Mouse (Mus musculus) G1E (cell line): ENCODE measurements around the gene Adad2. TPM values are rescaled to one million over a fixed set of nuclear protein-coding genes. Genes with fewer than 3 reads are reported as not detected.

Experiments used
- ATAC-seq: 2 replicates; pipeline ENCODE4 v1.8.0; 2016; ENCODE audit warnings: mild to moderate bottlenecking; ENCODE audit not compliant: insufficient number of reproducible peaks, poor library complexity, low FRiP score, severe bottlenecking; ENCODE audit errors: extremely low read depth
- DNase-seq: peaks from one replicate; pipeline ENCODE4 v3.0.0; 2012; ENCODE audit warnings: low spot score
- H3K27me3 ChIP-seq: 2 replicates; pipeline ENCODE4 v1.6.1; 2012; ENCODE audit warnings: mild to moderate bottlenecking, low read length, inconsistent platforms; ENCODE audit not compliant: insufficient read depth
- H3K36me3 ChIP-seq: replicated peaks from 2 replicates; pipeline ENCODE3; 2012; ENCODE audit warnings: mild to moderate bottlenecking, inconsistent platforms
- H3K4me1 ChIP-seq: 2 replicates; pipeline ENCODE4 v1.6.1; 2012; ENCODE audit warnings: low read depth, low read length, inconsistent platforms, mixed read lengths; ENCODE audit not compliant: insufficient read depth
- H3K4me3 ChIP-seq: 2 replicates; pipeline ENCODE4 v1.5.1; 2012; ENCODE audit warnings: low read depth, mild to moderate bottlenecking, inconsistent platforms, low read length, moderate library complexity, mixed read lengths
- H3K9me3 ChIP-seq: replicated peaks from 2 replicates; pipeline ENCODE4 v1.6.1; 2012; ENCODE audit warnings: inconsistent platforms
- CTCF ChIP-seq: IDR thresholded peaks from 2 replicates; pipeline ENCODE4 v1.5.1; 2012; ENCODE audit warnings: low read depth, low read length, inconsistent platforms, mixed read lengths
- GATA1 ChIP-seq: IDR thresholded peaks from 2 replicates; pipeline ENCODE4 v1.6.1; 2012; ENCODE audit warnings: borderline replicate concordance, low read length, inconsistent platforms, mixed read lengths
- GATA2 ChIP-seq: IDR thresholded peaks from 2 replicates; pipeline ENCODE4 v1.6.1; 2012; ENCODE audit warnings: low read depth, low read length, inconsistent platforms, borderline replicate concordance
- POLR2AphosphoS5 ChIP-seq: IDR thresholded peaks from 2 replicates; pipeline ENCODE4 v1.6.1; 2012; ENCODE audit warnings: low read depth, low read length, inconsistent platforms; ENCODE audit not compliant: insufficient replicate concordance
- TAL1 ChIP-seq: conservative IDR thresholded peaks from 2 replicates; pipeline ENCODE4 v1.6.1; 2012; ENCODE audit warnings: low read depth, low read length, inconsistent platforms, mixed read lengths
- polyA plus RNA-seq: library from polyadenylated mRNA; stranded (reverse); fragments of >175 nt; gene quantifications from 2 replicates; pipeline ENCODE4 v1.2.3, GENCODE M21; 2012
- total RNA-seq, 2 experiments: library from RNA; stranded (forward) in 1 of 2; stranded (reverse) in 1 of 2; fragments of 200-1000 nt in 1 of 2; fragments of >200 nt in 1 of 2; fragmentation: Nextera tagmentation in 1 of 2; gene quantifications; 2 replicates each; pipeline ENCODE4 v1.2.3; 2014 to 2017

Gene Adad2
- total and polyA plus RNA-seq, 3 experiments, result not detected

DNA sequence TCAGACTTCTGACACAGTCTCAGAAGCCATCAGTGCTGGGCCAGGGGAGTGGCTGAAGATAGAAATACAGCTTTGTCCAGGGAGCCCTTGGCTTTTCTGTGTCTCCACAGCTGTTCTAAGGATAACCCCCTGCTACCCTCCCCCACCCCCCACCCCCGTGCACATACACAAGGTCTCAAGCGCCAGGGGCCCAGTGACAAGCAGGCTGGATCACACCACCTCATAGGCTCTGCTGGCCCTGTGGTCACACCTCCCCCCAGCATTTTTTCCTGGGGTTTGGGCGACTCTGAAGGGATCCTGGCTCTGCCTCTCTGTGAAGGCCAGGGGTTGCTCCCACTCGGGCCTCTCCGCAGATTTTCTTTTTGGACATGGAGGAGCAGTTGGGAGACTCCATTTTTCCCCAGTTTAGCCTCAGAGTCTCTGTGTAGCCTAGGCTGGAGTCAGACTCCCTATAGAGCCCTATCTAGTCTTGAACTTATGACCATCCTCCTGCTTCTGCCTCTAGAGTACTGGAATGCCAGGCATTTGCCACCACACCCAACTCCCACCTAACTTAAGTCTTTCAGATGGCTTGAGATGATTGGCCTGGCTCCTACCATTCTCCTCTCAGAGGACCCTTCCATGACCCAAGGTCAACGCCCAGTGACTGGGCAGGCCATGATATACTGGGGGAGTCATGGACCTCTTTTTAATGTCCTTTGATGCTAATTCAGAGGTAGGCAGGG lies 7.7 kb downstream of the Adad2 start:
- Histone ChIP-seq H3K36me3 (no peaks in the 10 kb centered on the region), H3K9me3 (no peaks in the 10 kb centered on the region), H3K4me3 (no peak overlapping the region), H3K4me1 (no peaks in the 10 kb centered on the region), H3K27me3 (peaks cover 7% of the 10 kb centered on the region; the same call in 1 of the 2 replicates)
- no peak for ATAC-seq
- TF ChIP-seq CTCF (no peak), POLR2AphosphoS5 (no peak), GATA2 (no peak), TAL1 (no peak), GATA1 (no peak)
- no peak for DNase-seq

DNA sequence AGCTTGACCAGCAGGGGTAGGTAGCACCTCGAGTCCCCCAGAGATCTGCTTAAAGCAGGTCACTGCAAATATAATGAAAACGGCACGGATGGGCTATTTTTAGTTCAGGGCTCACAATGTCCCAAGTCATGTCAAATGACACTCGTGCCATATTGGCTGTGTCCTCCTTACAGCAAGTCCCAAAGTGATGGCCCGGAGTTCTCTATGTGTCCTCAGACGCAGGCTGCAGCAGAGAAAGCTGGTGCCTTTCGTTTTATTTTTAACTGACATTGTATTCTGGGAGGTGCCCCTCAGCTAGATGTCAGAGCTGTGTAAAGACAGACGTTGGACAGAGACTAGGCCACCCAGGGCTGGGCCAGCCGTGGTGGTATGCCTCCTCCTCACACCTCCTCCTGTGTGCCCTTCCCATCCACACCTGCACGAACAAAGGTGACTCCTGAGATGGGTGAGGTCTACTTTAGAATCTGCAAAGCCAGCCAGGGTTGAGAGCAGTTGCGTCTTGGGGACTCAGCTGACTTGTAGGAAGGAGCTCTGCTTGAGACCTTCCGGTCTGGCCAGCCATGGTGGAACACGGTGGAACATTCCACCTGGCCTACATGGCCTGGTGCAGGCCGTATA lies 8.4 kb downstream of the Adad2 start:
- no peak overlapping the region for H3K4me3 ChIP-seq
- no peak for DNase-seq
- ATAC-seq, result no peak
- H3K36me3 ChIP-seq, result no peaks in the 10 kb centered on the region
- no peak for TF ChIP-seq POLR2AphosphoS5
- TF ChIP-seq TAL1, result no peak
- TF ChIP-seq CTCF, result no peak
- no peak for TF ChIP-seq GATA1
- no peak for TF ChIP-seq GATA2
- peaks cover 5% of the 10 kb centered on the region; the same call in 1 of the 2 replicates for H3K27me3 ChIP-seq
- no peaks in the 10 kb centered on the region for H3K4me1 ChIP-seq
- no peaks in the 10 kb centered on the region for H3K9me3 ChIP-seq

DNA sequence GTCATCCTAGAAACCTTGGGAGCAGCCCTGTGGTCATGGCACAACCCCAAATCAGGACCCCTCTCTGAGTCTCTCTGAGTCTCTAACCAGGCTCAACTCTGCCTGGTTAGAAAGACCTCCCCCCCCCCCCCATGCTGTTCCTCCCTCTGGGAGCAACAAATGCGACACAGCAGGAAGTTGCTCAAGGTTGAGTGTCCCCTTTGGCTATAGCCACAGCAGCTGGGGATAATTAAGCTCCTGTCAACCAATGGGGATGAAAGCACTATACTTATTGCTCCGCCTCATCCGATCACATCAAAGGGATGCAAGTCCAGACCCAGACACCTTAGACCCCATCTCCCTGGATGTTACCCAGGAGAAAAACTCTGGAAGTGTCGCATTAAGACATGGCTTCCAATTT lies 10.0 kb downstream of the Adad2 start:
- DNase-seq (no peak), ATAC-seq (no peak)
- Histone ChIP-seq H3K27me3 (peaks cover 3% of the 10 kb centered on the region; the same call in 1 of the 2 replicates), H3K36me3 (no peaks in the 10 kb centered on the region), H3K9me3 (no peaks in the 10 kb centered on the region), H3K4me1 (no peaks in the 10 kb centered on the region), H3K4me3 (no peak overlapping the region)
- TF ChIP-seq TAL1 (no peak), CTCF (no peak), POLR2AphosphoS5 (no peak), GATA2 (no peak), GATA1 (no peak)

DNA sequence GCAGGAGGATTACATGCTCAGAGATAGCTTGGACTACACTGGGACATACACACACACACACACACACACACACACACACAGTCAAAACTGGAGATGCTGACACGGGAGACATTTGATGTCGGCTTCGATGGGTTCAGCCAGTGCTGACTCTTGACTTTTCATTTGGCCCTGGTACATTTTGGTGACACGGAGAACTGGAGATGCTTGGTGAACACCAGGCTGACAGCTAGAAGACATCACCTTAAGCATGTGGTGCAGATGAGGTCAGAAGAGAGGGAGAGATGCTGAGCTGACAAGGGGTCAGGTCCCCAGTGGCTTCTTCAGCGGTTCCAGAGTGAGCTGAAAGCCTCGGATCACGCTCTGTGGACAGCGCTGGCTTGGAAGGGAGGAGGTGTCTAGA lies 10.5 kb downstream of the Adad2 start:
- DNase-seq (no peak), ATAC-seq (no peak)
- no peak for TF ChIP-seq GATA2
- no peak for TF ChIP-seq TAL1
- no peak for TF ChIP-seq CTCF
- TF ChIP-seq POLR2AphosphoS5, result no peak
- no peak for TF ChIP-seq GATA1
- no peaks in the 10 kb centered on the region for H3K9me3 ChIP-seq
- H3K4me3 ChIP-seq, result no peak overlapping the region
- no peaks in the 10 kb centered on the region for H3K4me1 ChIP-seq
- H3K27me3 ChIP-seq, result peaks cover 3% of the 10 kb centered on the region; the same call in 1 of the 2 replicates
- no peaks in the 10 kb centered on the region for H3K36me3 ChIP-seq

DNA sequence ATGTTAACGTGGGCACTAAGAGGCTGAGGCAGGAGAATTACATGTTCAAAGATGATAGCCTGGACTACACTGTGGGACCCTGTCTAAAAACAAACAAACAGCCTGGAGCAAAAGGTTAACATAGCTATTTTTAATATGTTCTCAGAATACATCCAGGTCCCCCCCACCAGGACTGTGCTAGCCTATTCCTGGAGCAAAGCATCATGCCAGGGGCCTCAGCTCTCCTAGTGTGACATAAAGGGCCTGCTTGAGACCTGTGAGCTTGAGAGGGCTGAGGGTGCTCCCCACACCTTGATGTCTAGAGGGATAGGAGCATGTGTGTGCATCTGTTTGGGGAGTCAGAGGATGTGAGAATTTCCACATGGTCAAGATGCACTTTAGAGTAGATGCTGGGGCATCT lies 11.2 kb downstream of the Adad2 start:
- Histone ChIP-seq H3K27me3 (peaks cover 3% of the 10 kb centered on the region; the same call in 1 of the 2 replicates), H3K36me3 (no peaks in the 10 kb centered on the region), H3K9me3 (no peaks in the 10 kb centered on the region), H3K4me1 (no peaks in the 10 kb centered on the region), H3K4me3 (no peak overlapping the region)
- DNase-seq (no peak), ATAC-seq (no peak)
- no peak for TF ChIP-seq CTCF
- no peak for TF ChIP-seq TAL1
- no peak for TF ChIP-seq POLR2AphosphoS5
- no peak for TF ChIP-seq GATA2
- TF ChIP-seq GATA1, result no peak

DNA sequence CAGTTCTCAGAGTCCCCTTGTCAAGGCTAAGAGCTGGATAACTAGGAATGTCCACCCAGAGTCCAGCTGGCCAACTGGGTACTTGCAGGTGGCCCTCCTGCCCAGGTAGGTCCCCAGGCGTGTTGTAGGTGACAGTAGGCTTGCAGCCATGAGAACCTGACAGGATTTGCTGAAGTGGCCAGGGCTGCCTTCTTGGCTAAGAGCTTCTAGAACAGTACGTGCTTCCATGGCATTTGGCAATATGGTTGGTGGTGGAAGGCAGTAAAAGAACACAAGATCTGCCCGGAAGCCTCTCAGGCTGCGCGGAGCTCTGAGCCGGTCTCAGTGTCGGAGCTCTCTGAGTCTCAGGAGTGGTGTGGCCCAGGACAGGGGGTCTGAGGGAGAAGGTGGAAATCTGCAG lies 12.4 kb downstream of the Adad2 start:
- ATAC-seq, result no peak
- DNase-seq, result no peak
- H3K27me3 ChIP-seq, result peaks cover 3% of the 10 kb centered on the region; the same call in 1 of the 2 replicates

More for the DNA sequence above, 12.4 kb downstream of the Adad2 start:
- no peaks in the 10 kb centered on the region for H3K9me3 ChIP-seq
- no peaks in the 10 kb centered on the region for H3K4me1 ChIP-seq
- no peaks in the 10 kb centered on the region for H3K36me3 ChIP-seq
- no peak for TF ChIP-seq GATA2
- TF ChIP-seq POLR2AphosphoS5, result no peak
- no peak for TF ChIP-seq CTCF
- TF ChIP-seq TAL1, result no peak
- no peak for TF ChIP-seq GATA1
- H3K4me3 ChIP-seq, result no peak overlapping the region
